Mouse (Mus musculus): ENCODE measurements around the gene Ntrk2. TPM values are rescaled to one million over a fixed set of nuclear protein-coding genes. Genes with fewer than 3 reads are reported as not detected.

Gene Ntrk2
- polyA plus RNA-seq, 1 experiment from 2014 or later = 3.1 TPM

DNA sequence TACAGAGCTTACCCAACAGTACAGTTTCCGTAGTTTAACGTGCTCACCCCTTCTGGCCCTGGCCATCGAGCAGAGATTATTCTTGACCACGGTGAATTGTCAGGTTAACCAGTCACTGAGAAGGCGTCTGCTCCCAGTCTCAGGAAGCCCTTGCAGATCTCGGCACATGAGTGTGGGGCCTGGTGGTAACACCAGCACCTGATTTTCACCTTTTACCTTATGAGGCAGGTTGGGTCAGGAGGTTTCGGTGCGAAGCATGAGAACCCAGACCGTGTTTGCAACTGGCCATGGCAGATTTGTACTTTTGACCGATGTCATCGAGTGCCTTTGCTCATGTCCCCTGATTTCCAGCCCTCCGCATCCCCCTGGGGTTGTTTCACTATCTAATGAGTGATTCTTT is 131.5 kb downstream of the Ntrk2 start:
- ATAC-seq (replicated peaks; ENCODE audit: insufficient number of reproducible peaks, low FRiP score, low TSS enrichment) = no peak
- H3K4me1 ChIP-seq (ENCODE audit: control insufficient read depth, insufficient read depth, low read length) = peaks cover 7% of the 10 kb centered on the region; the same call in 1 of the 2 replicates
- no peak overlapping the region for H3K27ac ChIP-seq (ENCODE audit: low read depth, low read length)
- no peak overlapping the region for H3K4me2 ChIP-seq
- no peaks in the 10 kb centered on the region; the same call in none of the 2 replicates for H3K27me3 ChIP-seq (ENCODE audit: control insufficient read depth, insufficient read depth, low read length)
- 84% methylated on average over 12 of the region's 12 CpGs for WGBS (ENCODE audit: insufficient replicate concordance)
- H3K9ac ChIP-seq (ENCODE audit: low read depth, low read length) = no peak overlapping the region
- H3K36me3 ChIP-seq (ENCODE audit: control insufficient read depth, insufficient read depth, low read length) = no peaks in the 10 kb centered on the region
- H3K4me3 ChIP-seq (ENCODE audit: low read depth, low read length) = no peak overlapping the region
- H3K9me3 ChIP-seq (replicated peaks; ENCODE audit: control insufficient read depth, low read length) = no peaks in the 10 kb centered on the region

- no peaks in the 10 kb centered on the region for H3K36me3 ChIP-seq (ENCODE audit: control insufficient read depth, insufficient read depth, low read length)
- H3K27me3 ChIP-seq (ENCODE audit: control insufficient read depth, insufficient read depth, low read length) = no peaks in the 10 kb centered on the region; the same call in none of the 2 replicates
- no peaks in the 10 kb centered on the region for H3K9me3 ChIP-seq (replicated peaks; ENCODE audit: control insufficient read depth, low read length)
- no peak overlapping the region for H3K4me3 ChIP-seq (ENCODE audit: low read depth, low read length)
- H3K9ac ChIP-seq (ENCODE audit: low read depth, low read length) = no peak overlapping the region
- no peak for ATAC-seq (replicated peaks; ENCODE audit: insufficient number of reproducible peaks, low FRiP score, low TSS enrichment)
- 73% methylated on average over 4 of the region's 4 CpGs for WGBS (ENCODE audit: insufficient replicate concordance)
- H3K27ac ChIP-seq (ENCODE audit: low read depth, low read length) = no peak overlapping the region
- H3K4me2 ChIP-seq = no peak overlapping the region
- H3K4me1 ChIP-seq (ENCODE audit: control insufficient read depth, insufficient read depth, low read length) = peaks cover 7% of the 10 kb centered on the region; the same call in 1 of the 2 replicates
These were observed 132.1 kb downstream of the Ntrk2 start for GRCm38 (mm10) chr13:58938464-58938863.

- H3K27ac ChIP-seq (ENCODE audit: low read depth, low read length) = no peak overlapping the region
- ATAC-seq (replicated peaks; ENCODE audit: insufficient number of reproducible peaks, low FRiP score, low TSS enrichment) = no peak
- H3K4me1 ChIP-seq (ENCODE audit: control insufficient read depth, insufficient read depth, low read length) = peaks cover 7% of the 10 kb centered on the region; the same call in 1 of the 2 replicates
- no peak overlapping the region for H3K4me3 ChIP-seq (ENCODE audit: low read depth, low read length)
- no peaks in the 10 kb centered on the region for H3K36me3 ChIP-seq (ENCODE audit: control insufficient read depth, insufficient read depth, low read length)
- H3K27me3 ChIP-seq (ENCODE audit: control insufficient read depth, insufficient read depth, low read length) = no peaks in the 10 kb centered on the region; the same call in none of the 2 replicates
- WGBS (ENCODE audit: insufficient replicate concordance) = 87% methylated on average over 6 of the region's 6 CpGs
- H3K9ac ChIP-seq (ENCODE audit: low read depth, low read length) = no peak overlapping the region
- H3K9me3 ChIP-seq (replicated peaks; ENCODE audit: control insufficient read depth, low read length) = no peaks in the 10 kb centered on the region
- no peak overlapping the region for H3K4me2 ChIP-seq
These were observed 133.8 kb downstream of the Ntrk2 start for GRCm38 (mm10) chr13:58940208-58940607.

- ATAC-seq (replicated peaks; ENCODE audit: insufficient number of reproducible peaks, low FRiP score, low TSS enrichment) = no peak
- Histone ChIP-seq H3K27ac (ENCODE audit: low read depth, low read length) (no peak overlapping the region), H3K4me2 (no peak overlapping the region), H3K36me3 (ENCODE audit: control insufficient read depth, insufficient read depth, low read length) (no peaks in the 10 kb centered on the region), H3K4me1 (ENCODE audit: control insufficient read depth, insufficient read depth, low read length) (peaks cover 6% of the 10 kb centered on the region; the same call in 1 of the 2 replicates), H3K9me3 (replicated peaks; ENCODE audit: control insufficient read depth, low read length) (no peaks in the 10 kb centered on the region), H3K9ac (ENCODE audit: low read depth, low read length) (no peak overlapping the region), H3K27me3 (ENCODE audit: control insufficient read depth, insufficient read depth, low read length) (no peaks in the 10 kb centered on the region; the same call in none of the 2 replicates), H3K4me3 (ENCODE audit: low read depth, low read length) (no peak overlapping the region)
- 44% methylated on average over 7 of the region's 7 CpGs for WGBS (ENCODE audit: insufficient replicate concordance)
These were observed 134.4 kb downstream of the Ntrk2 start for GRCm38 (mm10) chr13:58940798-58941197.

DNA sequence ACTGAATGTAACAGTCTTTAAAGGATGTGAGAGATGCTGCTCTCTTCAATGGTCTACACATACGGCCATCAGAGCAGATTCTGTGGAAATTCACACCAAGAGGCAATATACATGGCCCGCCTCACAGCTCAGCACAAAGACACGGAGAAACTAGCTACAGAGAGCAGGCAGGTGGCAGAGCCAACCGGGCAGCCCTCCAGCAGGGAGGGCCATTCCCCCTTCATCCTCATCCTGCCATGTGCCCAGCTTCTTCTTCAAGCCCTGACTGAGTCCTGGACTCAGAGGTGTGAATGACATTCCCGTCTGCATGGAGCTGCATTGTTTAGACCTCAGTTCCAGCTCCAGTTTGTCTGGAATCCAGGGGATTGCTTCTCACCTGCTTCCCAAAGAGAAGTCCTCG is 139.4 kb downstream of the Ntrk2 start:
- H3K4me1 ChIP-seq (ENCODE audit: control insufficient read depth, insufficient read depth, low read length) = 0 out of 2 replicates have a peak, but pooled peaks cover 2% of the 10 kb centered on the region
- no peak overlapping the region for H3K9ac ChIP-seq (ENCODE audit: low read depth, low read length)
- no peaks in the 10 kb centered on the region for H3K36me3 ChIP-seq (ENCODE audit: control insufficient read depth, insufficient read depth, low read length)
- H3K27me3 ChIP-seq (ENCODE audit: control insufficient read depth, insufficient read depth, low read length) = no peaks in the 10 kb centered on the region; the same call in none of the 2 replicates
- H3K4me2 ChIP-seq = no peak overlapping the region
- H3K9me3 ChIP-seq (replicated peaks; ENCODE audit: control insufficient read depth, low read length) = no peaks in the 10 kb centered on the region
- no peak overlapping the region for H3K4me3 ChIP-seq (ENCODE audit: low read depth, low read length)
- no peak for ATAC-seq (replicated peaks; ENCODE audit: insufficient number of reproducible peaks, low FRiP score, low TSS enrichment)
- no peak overlapping the region for H3K27ac ChIP-seq (ENCODE audit: low read depth, low read length)
- 77% methylated on average over 6 of the region's 6 CpGs for WGBS (ENCODE audit: insufficient replicate concordance)

GRCm38 (mm10) chr13:58946589-58946988 is 140.2 kb downstream of the Ntrk2 start:
- Histone ChIP-seq H3K4me2 (no peak overlapping the region), H3K36me3 (ENCODE audit: control insufficient read depth, insufficient read depth, low read length) (no peaks in the 10 kb centered on the region), H3K9me3 (replicated peaks; ENCODE audit: control insufficient read depth, low read length) (no peaks in the 10 kb centered on the region), H3K4me1 (ENCODE audit: control insufficient read depth, insufficient read depth, low read length) (0 out of 2 replicates have a peak, but pooled peaks cover 2% of the 10 kb centered on the region), H3K27me3 (ENCODE audit: control insufficient read depth, insufficient read depth, low read length) (no peaks in the 10 kb centered on the region; the same call in 1 of the 2 replicates), H3K4me3 (ENCODE audit: low read depth, low read length) (no peak overlapping the region), H3K27ac (ENCODE audit: low read depth, low read length) (no peak overlapping the region), H3K9ac (ENCODE audit: low read depth, low read length) (no peak overlapping the region)
- WGBS (ENCODE audit: insufficient replicate concordance) = 91% methylated on average over 6 of the region's 6 CpGs
- ATAC-seq (replicated peaks; ENCODE audit: insufficient number of reproducible peaks, low FRiP score, low TSS enrichment) = no peak

DNA sequence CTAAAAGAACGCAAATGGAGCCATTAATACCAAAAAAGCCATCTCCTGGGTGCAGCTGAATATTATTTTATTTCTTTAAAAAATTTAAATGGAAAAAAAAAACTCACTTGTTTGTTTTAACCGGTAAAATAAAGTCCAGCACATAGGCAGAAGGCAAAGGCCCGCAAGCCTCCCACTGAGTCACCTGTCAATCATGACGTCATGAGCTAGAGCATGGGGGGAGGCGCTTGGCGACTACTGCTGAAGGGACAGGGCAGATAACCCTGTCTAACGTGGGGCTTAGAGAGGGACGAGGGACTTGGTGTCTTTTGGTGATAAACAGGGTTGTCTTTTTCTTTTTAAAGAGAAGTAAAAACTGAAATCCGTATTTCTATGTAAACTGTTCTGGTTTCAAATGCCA is 140.7 kb downstream of the Ntrk2 start:
- no peaks in the 10 kb centered on the region for H3K36me3 ChIP-seq (ENCODE audit: control insufficient read depth, insufficient read depth, low read length)
- no peaks in the 10 kb centered on the region; the same call in 1 of the 2 replicates for H3K27me3 ChIP-seq (ENCODE audit: control insufficient read depth, insufficient read depth, low read length)
- H3K4me3 ChIP-seq (ENCODE audit: low read depth, low read length) = no peak overlapping the region
- H3K9ac ChIP-seq (ENCODE audit: low read depth, low read length) = no peak overlapping the region
- WGBS (ENCODE audit: insufficient replicate concordance) = 33% methylated on average over 9 of the region's 9 CpGs
- H3K4me1 ChIP-seq (ENCODE audit: control insufficient read depth, insufficient read depth, low read length) = 0 out of 2 replicates have a peak, but pooled peaks cover 2% of the 10 kb centered on the region
- H3K9me3 ChIP-seq (replicated peaks; ENCODE audit: control insufficient read depth, low read length) = no peaks in the 10 kb centered on the region
- ATAC-seq (replicated peaks; ENCODE audit: insufficient number of reproducible peaks, low FRiP score, low TSS enrichment) = no peak
- no peak overlapping the region for H3K4me2 ChIP-seq
- no peak overlapping the region for H3K27ac ChIP-seq (ENCODE audit: low read depth, low read length)

GRCm38 (mm10) chr13:58954331-58954730 is 148.0 kb downstream of the Ntrk2 start:
- peaks cover 6% of the 10 kb centered on the region for H3K4me1 ChIP-seq (ENCODE audit: control insufficient read depth, insufficient read depth, low read length)
- H3K36me3 ChIP-seq (ENCODE audit: control insufficient read depth, insufficient read depth, low read length) = no peaks in the 10 kb centered on the region
- no peak for ATAC-seq (replicated peaks; ENCODE audit: insufficient number of reproducible peaks, low FRiP score, low TSS enrichment)
- H3K27ac ChIP-seq (ENCODE audit: low read depth, low read length) = no peak overlapping the region
- no peak overlapping the region for H3K4me2 ChIP-seq
- H3K4me3 ChIP-seq (ENCODE audit: low read depth, low read length) = no peak overlapping the region
- WGBS (ENCODE audit: insufficient replicate concordance) = 16% methylated on average over 4 of the region's 4 CpGs
- no peak overlapping the region for H3K9ac ChIP-seq (ENCODE audit: low read depth, low read length)
- H3K9me3 ChIP-seq (replicated peaks; ENCODE audit: control insufficient read depth, low read length) = no peaks in the 10 kb centered on the region
- no peaks in the 10 kb centered on the region for H3K27me3 ChIP-seq (ENCODE audit: control insufficient read depth, insufficient read depth, low read length)

DNA sequence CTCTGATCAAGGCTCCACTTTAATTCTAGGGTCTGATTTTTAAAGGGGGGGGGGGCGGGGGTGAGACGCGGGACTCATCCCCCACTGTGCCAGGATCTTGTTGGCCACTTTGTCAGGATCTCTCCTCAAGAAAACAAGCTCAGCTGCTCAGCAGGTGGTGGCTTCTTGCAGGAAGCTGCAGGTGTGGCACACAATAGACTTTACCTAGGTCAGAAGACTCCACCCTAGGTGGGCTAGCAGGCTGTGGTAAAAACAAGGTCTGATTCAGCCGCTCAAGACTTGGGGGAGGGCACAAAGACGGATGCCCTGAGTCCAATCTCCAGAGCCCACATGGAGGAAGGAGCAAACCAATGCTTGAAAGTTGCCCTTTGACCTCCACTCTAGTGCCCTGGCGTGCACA is 148.4 kb downstream of the Ntrk2 start:
- Histone ChIP-seq H3K27me3 (ENCODE audit: control insufficient read depth, insufficient read depth, low read length) (no peaks in the 10 kb centered on the region), H3K4me3 (ENCODE audit: low read depth, low read length) (no peak overlapping the region), H3K4me1 (ENCODE audit: control insufficient read depth, insufficient read depth, low read length) (peaks cover 6% of the 10 kb centered on the region), H3K4me2 (no peak overlapping the region), H3K36me3 (ENCODE audit: control insufficient read depth, insufficient read depth, low read length) (no peaks in the 10 kb centered on the region), H3K27ac (ENCODE audit: low read depth, low read length) (no peak overlapping the region), H3K9ac (ENCODE audit: low read depth, low read length) (no peak overlapping the region), H3K9me3 (replicated peaks; ENCODE audit: control insufficient read depth, low read length) (no peaks in the 10 kb centered on the region)
- WGBS (ENCODE audit: insufficient replicate concordance) = 12% methylated on average over 6 of the region's 6 CpGs
- ATAC-seq (replicated peaks; ENCODE audit: insufficient number of reproducible peaks, low FRiP score, low TSS enrichment) = no peak

Measured in heart, embryonic 11.5 days (tissue).